In the genomic region with DNA sequence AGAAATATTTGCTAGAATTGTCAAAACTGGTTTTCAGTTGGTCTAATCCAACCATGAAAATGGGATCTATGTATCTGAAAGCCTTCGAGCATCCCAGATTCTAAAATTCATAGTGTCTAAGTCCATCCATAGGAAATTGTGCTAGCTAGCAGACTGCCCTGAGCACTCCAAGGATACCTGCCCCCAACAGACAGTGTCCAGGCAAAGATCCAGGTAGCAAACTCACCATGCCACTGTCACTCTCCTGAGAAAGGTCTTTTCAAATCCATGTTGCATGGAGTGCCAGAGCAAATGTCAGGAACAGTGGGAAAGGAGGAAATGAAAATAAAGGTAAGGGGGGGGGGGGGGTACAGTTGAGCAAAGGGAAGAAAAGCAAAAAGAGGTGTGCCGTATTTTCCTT, we compare ENCODE assay signal across 19 mouse cellular contexts. TPM values are rescaled to one million over a fixed set of nuclear protein-coding genes. Genes with fewer than 3 reads are reported as not detected.
"Had no signal": no experiment of that assay in that cellular context is flagged by ENCODE, and none has a peak within 500 bp of the region (broad histone marks: within the 10 kb centered on the region; RNA-seq: fewer than 3 reads in every experiment).

No protein-coding gene starts in this region.

- H3K9me3 ChIP-seq: kidney, embryonic 15.5 days; limb, embryonic 12.5 days; liver, embryonic 13.5 days; midbrain, embryonic 13.5 days; neural tube, embryonic 13.5 days; stomach, embryonic 15.5 days had no signal

- H3K9ac ChIP-seq: kidney, embryonic 15.5 days; limb, embryonic 12.5 days; liver, embryonic 13.5 days; liver, postnatal 0 days; midbrain, embryonic 13.5 days; neural tube, embryonic 13.5 days; stomach, embryonic 15.5 days had no signal

- H3K4me2 ChIP-seq: kidney, embryonic 15.5 days; limb, embryonic 12.5 days; liver, embryonic 13.5 days; midbrain, embryonic 13.5 days; neural tube, embryonic 13.5 days; stomach, embryonic 15.5 days had no signal

- H3K36me3 ChIP-seq: kidney, embryonic 15.5 days; limb, embryonic 12.5 days; liver, embryonic 13.5 days; midbrain, embryonic 13.5 days; neural tube, embryonic 13.5 days; stomach, embryonic 15.5 days had no signal

- H3K4me1 ChIP-seq: kidney, embryonic 15.5 days; liver, embryonic 13.5 days; stomach, embryonic 15.5 days had no signal

- H3K4me3 ChIP-seq: kidney, embryonic 15.5 days; limb, embryonic 12.5 days; liver, embryonic 13.5 days; midbrain, embryonic 13.5 days; neural tube, embryonic 13.5 days; stomach, embryonic 15.5 days had no signal

- ATAC-seq: liver, postnatal 0 days; midbrain, embryonic 13.5 days had no signal

- DNase-seq: kidney, adult 2 months; kidney, postnatal 14 days; layer of hippocampus, adult 9-11 months; layer of hippocampus, postnatal 36 days; liver; liver, embryonic 13.5 days; liver, postnatal 0 days; retina, postnatal 1 day; right cerebral cortex, postnatal 14 days; thymus, adult 2 months; thymus, postnatal 25 days had no signal

- H3K27ac ChIP-seq: kidney, embryonic 15.5 days; limb, embryonic 12.5 days; liver, embryonic 13.5 days; midbrain, embryonic 13.5 days; neural tube, embryonic 13.5 days; stomach, embryonic 15.5 days had no signal

RNA-seq across cellular contexts. Expression of gene Zic4, which starts 14.6 kb away (rescaled TPM):
- total RNA-seq: megakaryocyte-erythroid progenitor cell, adult 5-6 weeks had no signal
- polyA plus RNA-seq: kidney, adult 2 months; kidney, embryonic 15.5 days; liver, embryonic 13.5 days; liver, postnatal 0 days; lung, embryonic 16.5 days; spleen, adult 2 months; thymus, adult 2 months had no signal

RNA-seq across cellular contexts. Expression of gene Zic1, which starts 18.0 kb away (rescaled TPM):
- total RNA-seq: megakaryocyte-erythroid progenitor cell, adult 5-6 weeks had no signal
- polyA plus RNA-seq: kidney, adult 2 months; kidney, embryonic 15.5 days; liver, postnatal 0 days; lung, embryonic 16.5 days; spleen, adult 2 months had no signal
